Mouse (Mus musculus) CD4-positive, CD25-positive, alpha-beta regulatory T cell, adult 9 weeks (primary cell): Measurements from ENCODE around the gene Safb2. TPM values are rescaled to one million over a fixed set of nuclear protein-coding genes. Genes with fewer than 3 reads are reported as not detected.

Experiments
- polyA plus RNA-seq: library from polyadenylated mRNA; unstranded; fragments of 100-300 nt; shearing (Covaris generic); gene quantifications from one replicate; pipeline ENCODE4 v1.2.1, GENCODE M21; 2017

Safb2 gene
- polyA plus RNA-seq: 138 TPM

DNA sequence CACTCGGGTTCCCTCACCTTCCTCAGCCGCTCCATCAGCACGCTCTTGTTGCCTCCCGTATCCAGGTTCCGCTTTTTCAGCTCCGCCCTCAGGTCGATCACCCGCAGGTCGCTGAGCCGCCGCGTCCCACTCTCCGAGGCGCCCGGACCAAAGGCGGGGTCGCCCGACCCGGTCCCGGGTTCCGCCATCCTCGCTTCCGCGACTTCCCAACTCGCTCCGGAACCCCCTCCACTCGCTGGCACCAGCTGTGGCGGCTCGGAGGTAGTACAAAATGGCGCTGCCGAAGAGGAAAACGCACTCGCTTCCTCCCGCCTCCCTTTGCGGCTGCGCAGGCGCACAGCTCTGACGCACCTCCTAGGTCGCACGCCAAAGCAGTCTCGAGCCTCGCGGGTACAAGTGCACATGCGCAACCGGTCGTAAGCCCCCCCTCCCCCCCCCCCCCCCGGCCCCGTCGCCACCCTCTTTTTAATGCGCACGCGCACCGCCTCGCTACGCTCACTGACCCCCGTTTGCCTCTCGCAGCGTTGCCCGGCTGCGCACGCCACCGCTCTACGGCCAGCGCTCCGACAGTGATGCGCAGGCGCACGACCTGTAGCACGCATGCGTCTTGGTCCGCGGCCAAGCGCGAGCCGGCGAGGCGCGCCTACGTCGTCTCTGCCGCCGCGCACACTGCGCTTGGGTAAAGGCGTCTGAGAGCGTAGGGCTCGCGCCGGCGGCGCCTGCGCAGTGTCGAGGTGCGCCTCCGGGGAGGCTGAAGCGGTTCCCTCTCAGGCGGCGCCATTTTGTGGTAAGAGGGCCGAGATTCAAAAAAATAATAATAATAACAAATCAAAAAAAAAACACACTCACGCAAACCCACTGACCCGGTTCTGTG is at the start of gene Safb2, which contains the start of gene Safb:
Gene Safb2 (minus strand): TSS at position 329 of the 874 bp plus-strand sequence.
Gene Safb (plus strand): TSS at position 569 of the 874 bp plus-strand sequence.

DNA sequence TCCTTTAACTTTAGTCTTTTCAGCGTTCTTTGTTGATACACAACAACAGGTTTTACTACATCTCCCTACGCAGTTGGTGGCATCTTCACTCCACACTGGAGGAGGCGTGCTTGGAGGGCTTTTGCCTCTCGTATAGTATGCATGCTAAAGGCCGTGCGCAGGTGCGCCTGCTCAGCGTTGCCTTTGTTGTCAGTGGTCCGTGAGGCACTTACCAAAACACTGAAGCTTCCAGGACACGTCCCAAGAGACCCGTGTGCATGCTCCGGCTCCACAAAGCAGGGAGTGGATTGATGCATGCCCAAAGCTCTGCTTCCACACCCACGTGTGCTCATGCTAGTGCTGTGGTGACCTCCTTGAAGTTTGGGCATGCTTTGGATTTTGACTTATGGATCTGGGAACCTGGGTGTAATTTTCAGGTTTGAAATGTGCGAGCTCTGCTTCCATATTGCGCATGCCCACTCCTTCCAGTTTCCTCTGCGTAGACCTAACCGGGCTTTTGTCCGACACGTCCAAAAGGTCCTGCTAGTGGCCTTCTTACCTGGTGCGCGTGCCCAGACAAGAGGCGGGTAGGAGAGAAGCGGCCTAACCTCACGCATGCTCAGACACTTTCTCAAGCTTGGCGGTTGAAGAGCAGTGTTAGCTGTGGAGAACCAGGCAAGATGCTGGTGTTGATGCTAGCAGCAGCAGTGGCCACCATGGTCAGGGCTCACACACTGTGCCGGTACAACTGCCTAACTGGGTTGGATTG is 43.3 kb upstream of the Safb2 start, which contains the start of gene Catsperd:
Gene Catsperd (plus strand): TSS at position 614 of the 748 bp plus-strand sequence.

GRCm38 (mm10) chr17:56626754-56627470 is 42.5 kb upstream of the Safb2 start, which contains the start of gene Lonp1:
Lonp1 (minus strand) TSS chr17:56626887.

GRCm38 (mm10) chr17:56613236-56613844 is 29.0 kb upstream of the Safb2 start, which contains the start of gene Rpl36:
Rpl36 (plus strand) TSS chr17:56613416.

GRCm38 (mm10) chr17:56609452-56610171 is 25.2 kb upstream of the Safb2 start, which contains the start of gene 2410015M20Rik:
2410015M20Rik (minus strand) TSS chr17:56609771.

GRCm38 (mm10) chr17:56554122-56554551 is 30.2 kb downstream of the Safb2 start, which contains the start of gene Gm20219:
Gm20219 (minus strand) TSS chr17:56554387.

GRCm38 (mm10) chr17:56512310-56512709 is 72.1 kb downstream of the Safb2 start, which contains the start of gene Znrf4:
Znrf4 (minus strand) TSS chr17:56512431.

Other genes with a start within 250 kb of the Safb2 start
- gene Ptprs, start 108.1 kb downstream of the Safb2 start, polyA plus RNA-seq: 7.9 TPM
- not detected for gene Znrf4, start 72.2 kb downstream of the Safb2 start, polyA plus RNA-seq
- gene Gm20219, start 30.2 kb downstream of the Safb2 start, polyA plus RNA-seq: 1.2 TPM
- 103 TPM for gene Safb, start 240 bp upstream of the Safb2 start, polyA plus RNA-seq
- 264 TPM for gene 2410015M20Rik, start 25.2 kb upstream of the Safb2 start, polyA plus RNA-seq
- 2,587 TPM for gene Rpl36, start 28.8 kb upstream of the Safb2 start, polyA plus RNA-seq
- gene Lonp1, start 42.3 kb upstream of the Safb2 start, polyA plus RNA-seq: 8.6 TPM
- gene Catsperd, start 43.6 kb upstream of the Safb2 start, polyA plus RNA-seq: 2.0 TPM
- gene Ranbp3, start 88.7 kb upstream of the Safb2 start, polyA plus RNA-seq: 109 TPM
- 307 TPM for gene Ndufa11, start 133.2 kb upstream of the Safb2 start, polyA plus RNA-seq
- gene Vmac, start 133.4 kb upstream of the Safb2 start, polyA plus RNA-seq: 6.8 TPM
- gene Nrtn, start 172.9 kb upstream of the Safb2 start, polyA plus RNA-seq: not detected
- 64.4 TPM for gene Dus3l, start 180.2 kb upstream of the Safb2 start, polyA plus RNA-seq
- gene Prr22, start 185.7 kb upstream of the Safb2 start, polyA plus RNA-seq: 1.6 TPM
- gene Rfx2, start 246.4 kb upstream of the Safb2 start, polyA plus RNA-seq: 1.0 TPM